Mouse (Mus musculus) bone marrow, adult 2 months (tissue): Measurements from ENCODE around the gene Zfp830. TPM values are rescaled to one million over a fixed set of nuclear protein-coding genes. Genes with fewer than 3 reads are reported as not detected.

Experiments used
- H3K27ac ChIP-seq: fragments of 200-500 bp; 2 replicates; pipeline ENCODE4 v1.5.1; 2012; ENCODE audit warnings: low read depth, mild to moderate bottlenecking, control low read depth, inconsistent platforms, low read length; ENCODE audit not compliant: control insufficient read depth, poor library complexity, insufficient read depth
- H3K4me1 ChIP-seq: fragments of 200-500 bp; 2 replicates; pipeline ENCODE4 v1.6.1; 2011; ENCODE audit warnings: low read length; ENCODE audit not compliant: control insufficient read depth, insufficient read depth
- H3K4me3 ChIP-seq: fragments of 200-500 bp; replicated peaks from 2 replicates; pipeline ENCODE3; 2011; ENCODE audit warnings: mild to moderate bottlenecking, low read depth, low read length, control low read depth; ENCODE audit not compliant: control insufficient read depth
- CTCF ChIP-seq: fragments of 200-500 bp; IDR thresholded peaks from 2 replicates; pipeline ENCODE4 v1.5.1; 2011; ENCODE audit warnings: low read length, control low read depth; ENCODE audit not compliant: control insufficient read depth, insufficient read depth
- POLR2A ChIP-seq: fragments of 200-500 bp; IDR thresholded peaks from 2 replicates; pipeline ENCODE4 v1.6.1; 2011; ENCODE audit warnings: low read depth, mild to moderate bottlenecking, control low read depth, low read length, borderline replicate concordance; ENCODE audit not compliant: control insufficient read depth
- WGBS: fragments of 180-500 bp; shearing (Covaris S2); methylation state at CpG from one replicate; pipeline ENCODE4 v1.1.7; 2018; 5-methylcytosine and 5-hydroxymethylcytosine counted together
- polyA plus RNA-seq: library from polyadenylated mRNA; stranded (reverse); fragments of >200 nt; gene quantifications from 2 replicates; pipeline ENCODE4 v1.2.4, GENCODE M21; 2011; ENCODE audit warnings: low replicate concordance; ENCODE audit not compliant: missing spikeins, insufficient read depth, insufficient read length

The Zfp830 gene
- polyA plus RNA-seq, 1 experiment: 26.4 TPM

- 65% methylated on average over 3 of the region's 3 CpGs for WGBS
- H3K4me1 ChIP-seq: no peaks in the 10 kb centered on the region
- no peak for TF ChIP-seq POLR2A
- no peak for TF ChIP-seq CTCF
- no peak overlapping the region for H3K4me3 ChIP-seq
- H3K27ac ChIP-seq: no peak overlapping the region
Observed at GRCm38 (mm10) chr11:82806656-82807055, 42.5 kb downstream of the Zfp830 start.

- WGBS: 64% methylated on average over 3 of the region's 3 CpGs
- no peak overlapping the region for H3K27ac ChIP-seq
- TF ChIP-seq POLR2A (no peak), CTCF (no peak)
- no peak overlapping the region for H3K4me3 ChIP-seq
- H3K4me1 ChIP-seq: no peaks in the 10 kb centered on the region
Observed at GRCm38 (mm10) chr11:82807370-82807769, 43.2 kb downstream of the Zfp830 start.

DNA sequence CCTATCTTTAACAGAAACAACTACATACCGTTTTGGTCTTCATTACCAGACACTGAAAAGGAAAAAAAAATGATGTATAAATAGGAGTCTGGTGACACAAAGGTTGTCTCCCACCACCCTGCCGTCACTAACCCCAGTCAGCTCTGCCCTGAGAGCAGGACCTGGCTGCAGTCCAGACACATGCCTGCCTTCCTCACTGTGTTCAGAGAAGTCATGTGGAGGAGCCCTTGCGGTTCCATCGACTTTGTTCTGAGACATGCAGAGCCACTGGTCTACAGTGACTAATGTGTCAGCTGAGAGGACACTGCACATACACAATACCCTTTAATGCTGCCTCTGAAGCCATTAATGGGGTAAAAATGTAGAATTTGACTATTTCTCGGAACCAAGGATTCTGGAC lies 44.3 kb downstream of the Zfp830 start:
- TF ChIP-seq POLR2A (no peak), CTCF (no peak)
- Histone ChIP-seq H3K4me3 (no peak overlapping the region), H3K27ac (no peak overlapping the region), H3K4me1 (no peaks in the 10 kb centered on the region)
- WGBS: 82% methylated on average over 5 of the region's 5 CpGs

Other genes with a start within 250 kb of the Zfp830 start
- not detected in 2 replicates for gene Cct6b, start within 50 bp of the Zfp830 start, polyA plus RNA-seq
- gene Lig3, start 16.8 kb downstream of the Zfp830 start, polyA plus RNA-seq: 6.4 and 17.6 TPM in 2 replicates
- 21.5 and 23.8 TPM in 2 replicates for gene Rffl, start 106.9 kb downstream of the Zfp830 start, polyA plus RNA-seq
- 4.4 and 9.8 TPM in 2 replicates for gene Rad51d, start 126.3 kb downstream of the Zfp830 start, polyA plus RNA-seq
- gene Fndc8, start 127.8 kb downstream of the Zfp830 start, polyA plus RNA-seq: not detected in 2 replicates
- gene Nle1, start 144.1 kb downstream of the Zfp830 start, polyA plus RNA-seq: 24.9 and 33.6 TPM in 2 replicates
- gene Unc45b, start 146.2 kb downstream of the Zfp830 start, polyA plus RNA-seq: 2.4 and 2.5 TPM in 2 replicates
- 13.2 and 17.1 TPM in 2 replicates for gene Slfn5, start 187.0 kb downstream of the Zfp830 start, polyA plus RNA-seq
- 3.2 and 3.7 TPM in 2 replicates for gene Slfn9, start 227.5 kb downstream of the Zfp830 start, polyA plus RNA-seq